Mouse (Mus musculus): ENCODE data around the gene Pdcd2. TPM values are rescaled to one million over a fixed set of nuclear protein-coding genes. Genes with fewer than 3 reads are reported as not detected.

Pdcd2 gene
- 60.5 and 69.9 TPM in 2 replicates for polyA plus RNA-seq (2012; rRNA removed)

GRCm38 (mm10) chr17:15526986-15527810 lies at the start of gene Pdcd2:
Gene Pdcd2, minus strand, starts transcription at chr17:15527301.

DNA sequence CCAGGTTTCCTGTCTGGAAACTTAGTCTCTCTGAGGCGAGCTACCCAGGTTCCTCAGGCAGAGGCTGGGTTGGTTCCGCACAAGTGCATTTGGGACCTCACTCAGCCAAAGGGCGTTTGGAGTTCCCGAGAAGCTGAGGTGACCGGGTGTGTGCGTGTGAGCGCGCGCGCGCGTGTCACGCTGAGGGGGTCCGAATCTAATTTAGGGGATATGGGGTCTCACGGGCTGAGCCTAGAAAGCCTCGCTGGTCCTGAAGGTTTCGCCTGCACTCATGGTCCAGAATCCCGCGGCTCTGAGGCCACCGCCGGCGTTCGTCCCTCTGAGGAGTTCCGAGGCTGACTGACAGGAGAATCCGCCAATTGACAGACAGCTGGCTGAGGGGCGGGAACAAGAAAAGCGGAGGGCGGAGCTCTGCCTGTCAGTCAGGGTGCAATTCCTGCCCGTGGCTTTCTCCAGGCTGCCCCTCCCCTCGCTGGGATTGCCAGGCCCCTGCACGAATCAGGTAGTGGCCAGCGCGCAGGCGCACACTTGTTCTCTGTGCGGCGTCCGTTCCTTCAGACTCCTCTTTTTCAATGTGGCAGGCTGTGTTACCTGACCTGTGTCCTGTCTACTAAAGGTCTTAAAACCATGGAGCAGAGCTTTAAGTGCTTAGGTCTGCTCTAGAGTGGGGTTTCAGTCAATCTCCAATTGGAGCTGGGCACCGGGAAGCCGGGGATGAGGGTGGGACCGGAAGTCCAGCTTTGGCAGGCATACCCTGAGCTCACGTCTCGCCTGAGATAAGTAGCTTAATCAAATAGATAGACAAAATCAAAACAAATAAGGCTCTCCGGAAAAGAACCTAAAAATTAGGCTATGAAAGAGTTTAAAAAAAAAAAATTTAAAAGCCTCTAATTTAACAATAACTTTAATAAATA lies 37.2 kb upstream of the Pdcd2 start, which contains the start of gene Prdm9:
Gene Prdm9, minus strand, starts transcription at position 341 of the 914 bp plus-strand sequence.

GRCm38 (mm10) chr17:15499656-15500394 lies 27.3 kb downstream of the Pdcd2 start, which contains the start of the genes Psmb1 and Tbp:
Gene Psmb1, minus strand, starts transcription at chr17:15499751.
Gene Tbp, plus strand, starts transcription at chr17:15499888.

Other genes with a start within 250 kb of the Pdcd2 start
- gene Dll1, start 150.4 kb downstream of the Pdcd2 start, polyA plus RNA-seq (2012; rRNA removed) = 12.3 and 13.1 TPM in 2 replicates
- gene Fam120b, start 131.1 kb downstream of the Pdcd2 start, polyA plus RNA-seq (2012; rRNA removed) = 11.9 and 12.5 TPM in 2 replicates
- 55.2 and 74.9 TPM in 2 replicates for gene Psmb1, start 27.6 kb downstream of the Pdcd2 start, polyA plus RNA-seq (2012; rRNA removed)
- 33.9 and 62.8 TPM in 2 replicates for gene Tbp, start 27.4 kb downstream of the Pdcd2 start, polyA plus RNA-seq (2012; rRNA removed)
- 0.85 and 1.3 TPM in 2 replicates for gene Prdm9, start 37.1 kb upstream of the Pdcd2 start, polyA plus RNA-seq (2012; rRNA removed)
- gene Chd1, start 177.7 kb upstream of the Pdcd2 start, polyA plus RNA-seq (2012; rRNA removed) = 11.2 and 12.0 TPM in 2 replicates

Data from ovary, adult 2 months (tissue).